Mouse (Mus musculus): ENCODE measurements around the gene Sec23a. TPM values are rescaled to one million over a fixed set of nuclear protein-coding genes. Genes with fewer than 3 reads are reported as not detected.

Gene Sec23a
- polyA plus RNA-seq, 1 experiment from 2014 or later, result 105 TPM

- Histone ChIP-seq H3K4me2 (ENCODE audit: low read depth) (no peak overlapping the region), H3K4me1 (ENCODE audit: control insufficient read depth, insufficient read depth, low read length) (no peaks in the 10 kb centered on the region), H3K27me3 (ENCODE audit: control insufficient read depth, insufficient read depth, low read length) (no peaks in the 10 kb centered on the region), H3K36me3 (ENCODE audit: control insufficient read depth, insufficient read depth, low read length) (no peaks in the 10 kb centered on the region), H3K4me3 (ENCODE audit: low read depth, low read length) (no peak overlapping the region), H3K9ac (ENCODE audit: low read length) (no peak overlapping the region), H3K9me3 (ENCODE audit: control insufficient read depth, low read length) (no peaks in the 10 kb centered on the region), H3K27ac (ENCODE audit: low read depth, low read length) (no peak overlapping the region)
- DNase-seq (ENCODE audit: low spot score) (no peak), ATAC-seq (ENCODE audit: insufficient read depth, low FRiP score, low TSS enrichment) (no peak)
- 81% methylated on average over 7 of the region's 7 CpGs for WGBS
Measured at GRCm38 (mm10) chr12:58956624-58957023, 55.2 kb downstream of the Sec23a start.

- 84% methylated on average over 7 of the region's 7 CpGs for WGBS
- Histone ChIP-seq H3K9ac (ENCODE audit: low read length) (no peak overlapping the region), H3K9me3 (ENCODE audit: control insufficient read depth, low read length) (no peaks in the 10 kb centered on the region), H3K4me1 (ENCODE audit: control insufficient read depth, insufficient read depth, low read length) (no peaks in the 10 kb centered on the region), H3K36me3 (ENCODE audit: control insufficient read depth, insufficient read depth, low read length) (no peaks in the 10 kb centered on the region), H3K27ac (ENCODE audit: low read depth, low read length) (no peak overlapping the region), H3K4me2 (ENCODE audit: low read depth) (no peak overlapping the region), H3K27me3 (ENCODE audit: control insufficient read depth, insufficient read depth, low read length) (no peaks in the 10 kb centered on the region), H3K4me3 (ENCODE audit: low read depth, low read length) (no peak overlapping the region)
- no peak for DNase-seq (ENCODE audit: low spot score)
- no peak for ATAC-seq (ENCODE audit: insufficient read depth, low FRiP score, low TSS enrichment)
Measured at GRCm38 (mm10) chr12:58956162-58956561, 55.7 kb downstream of the Sec23a start.

- H3K27me3 ChIP-seq (ENCODE audit: control insufficient read depth, insufficient read depth, low read length), result no peaks in the 10 kb centered on the region
- H3K9ac ChIP-seq (ENCODE audit: low read length), result no peak overlapping the region
- H3K9me3 ChIP-seq (ENCODE audit: control insufficient read depth, low read length), result no peaks in the 10 kb centered on the region
- no peak for ATAC-seq (ENCODE audit: insufficient read depth, low FRiP score, low TSS enrichment)
- no peak overlapping the region for H3K27ac ChIP-seq (ENCODE audit: low read depth, low read length)
- H3K36me3 ChIP-seq (ENCODE audit: control insufficient read depth, insufficient read depth, low read length), result no peaks in the 10 kb centered on the region
- no peak overlapping the region for H3K4me3 ChIP-seq (ENCODE audit: low read depth, low read length)
- H3K4me1 ChIP-seq (ENCODE audit: control insufficient read depth, insufficient read depth, low read length), result no peaks in the 10 kb centered on the region
- WGBS, result 91% methylated on average over 6 of the region's 6 CpGs
- no peak overlapping the region for H3K4me2 ChIP-seq (ENCODE audit: low read depth)
- no peak for DNase-seq (ENCODE audit: low spot score)
Measured at GRCm38 (mm10) chr12:58947879-58948278, 63.9 kb downstream of the Sec23a start.

- no peak overlapping the region for H3K4me3 ChIP-seq (ENCODE audit: low read depth, low read length)
- no peaks in the 10 kb centered on the region for H3K9me3 ChIP-seq (ENCODE audit: control insufficient read depth, low read length)
- no peak overlapping the region for H3K27ac ChIP-seq (ENCODE audit: low read depth, low read length)
- H3K27me3 ChIP-seq (ENCODE audit: control insufficient read depth, insufficient read depth, low read length), result no peaks in the 10 kb centered on the region
- WGBS, result 23% methylated on average over 4 of the region's 4 CpGs
- H3K4me1 ChIP-seq (ENCODE audit: control insufficient read depth, insufficient read depth, low read length), result no peaks in the 10 kb centered on the region
- peak; percentile 36 for DNase-seq (ENCODE audit: low spot score)
- ATAC-seq (ENCODE audit: insufficient read depth, low FRiP score, low TSS enrichment), result no peak
- no peak overlapping the region for H3K9ac ChIP-seq (ENCODE audit: low read length)
- no peaks in the 10 kb centered on the region for H3K36me3 ChIP-seq (ENCODE audit: control insufficient read depth, insufficient read depth, low read length)
- no peak overlapping the region for H3K4me2 ChIP-seq (ENCODE audit: low read depth)
Measured at GRCm38 (mm10) chr12:58947231-58947630, 64.6 kb downstream of the Sec23a start.

GRCm38 (mm10) chr12:58942544-58942943 lies 69.3 kb downstream of the Sec23a start:
- no peak for DNase-seq (ENCODE audit: low spot score)
- ATAC-seq (ENCODE audit: insufficient read depth, low FRiP score, low TSS enrichment), result no peak
- H3K9me3 ChIP-seq (ENCODE audit: control insufficient read depth, low read length), result no peaks in the 10 kb centered on the region
- WGBS, result 38% methylated on average over 4 of the region's 4 CpGs
- H3K4me2 ChIP-seq (ENCODE audit: low read depth), result no peak overlapping the region
- H3K9ac ChIP-seq (ENCODE audit: low read length), result no peak overlapping the region
- no peak overlapping the region for H3K4me3 ChIP-seq (ENCODE audit: low read depth, low read length)
- H3K4me1 ChIP-seq (ENCODE audit: control insufficient read depth, insufficient read depth, low read length), result no peaks in the 10 kb centered on the region
- H3K27me3 ChIP-seq (ENCODE audit: control insufficient read depth, insufficient read depth, low read length), result no peaks in the 10 kb centered on the region
- H3K27ac ChIP-seq (ENCODE audit: low read depth, low read length), result no peak overlapping the region
- no peaks in the 10 kb centered on the region for H3K36me3 ChIP-seq (ENCODE audit: control insufficient read depth, insufficient read depth, low read length)

DNA sequence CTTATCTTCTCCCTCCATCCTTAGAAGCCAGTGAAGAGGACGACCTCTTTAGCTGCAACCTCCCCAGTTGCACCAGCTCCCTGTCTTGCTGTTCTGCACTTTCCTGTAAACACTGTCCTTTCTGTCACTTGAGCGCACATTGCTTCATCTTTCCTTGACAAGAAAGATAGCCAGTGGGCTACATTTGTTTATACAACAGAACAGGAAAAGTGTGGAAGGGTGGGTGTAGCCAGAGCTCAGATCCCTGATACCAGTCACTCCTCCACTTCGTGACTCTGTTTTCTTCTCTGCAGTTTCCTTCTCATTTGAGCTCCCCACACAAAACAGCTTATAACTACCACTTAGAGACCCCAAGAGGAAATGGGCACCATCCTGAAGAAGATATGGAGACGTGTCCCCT lies 77.2 kb downstream of the Sec23a start:
- Histone ChIP-seq H3K4me1 (ENCODE audit: control insufficient read depth, insufficient read depth, low read length) (no peaks in the 10 kb centered on the region), H3K4me3 (ENCODE audit: low read depth, low read length) (no peak overlapping the region), H3K27me3 (ENCODE audit: control insufficient read depth, insufficient read depth, low read length) (no peaks in the 10 kb centered on the region), H3K36me3 (ENCODE audit: control insufficient read depth, insufficient read depth, low read length) (no peaks in the 10 kb centered on the region), H3K4me2 (ENCODE audit: low read depth) (no peak overlapping the region), H3K9ac (ENCODE audit: low read length) (no peak overlapping the region), H3K9me3 (ENCODE audit: control insufficient read depth, low read length) (no peaks in the 10 kb centered on the region), H3K27ac (ENCODE audit: low read depth, low read length) (no peak overlapping the region)
- DNase-seq (ENCODE audit: low spot score) (no peak), ATAC-seq (ENCODE audit: insufficient read depth, low FRiP score, low TSS enrichment) (no peak)
- 75% methylated on average over 4 of the region's 4 CpGs for WGBS

GRCm38 (mm10) chr12:58924996-58925395 lies 86.8 kb downstream of the Sec23a start:
- H3K27ac ChIP-seq (ENCODE audit: low read depth, low read length), result no peak overlapping the region
- ATAC-seq (ENCODE audit: insufficient read depth, low FRiP score, low TSS enrichment) (no peak), DNase-seq (ENCODE audit: low spot score) (no peak)
- 90% methylated on average over 15 of the region's 15 CpGs for WGBS
- no peaks in the 10 kb centered on the region for H3K27me3 ChIP-seq (ENCODE audit: control insufficient read depth, insufficient read depth, low read length)
- no peaks in the 10 kb centered on the region for H3K4me1 ChIP-seq (ENCODE audit: control insufficient read depth, insufficient read depth, low read length)
- H3K9ac ChIP-seq (ENCODE audit: low read length), result no peak overlapping the region
- no peaks in the 10 kb centered on the region for H3K36me3 ChIP-seq (ENCODE audit: control insufficient read depth, insufficient read depth, low read length)
- H3K4me2 ChIP-seq (ENCODE audit: low read depth), result no peak overlapping the region
- H3K4me3 ChIP-seq (ENCODE audit: low read depth, low read length), result no peak overlapping the region
- H3K9me3 ChIP-seq (ENCODE audit: control insufficient read depth, low read length), result no peaks in the 10 kb centered on the region

- Histone ChIP-seq H3K27me3 (ENCODE audit: control insufficient read depth, insufficient read depth, low read length) (no peaks in the 10 kb centered on the region), H3K4me1 (ENCODE audit: control insufficient read depth, insufficient read depth, low read length) (no peaks in the 10 kb centered on the region), H3K9me3 (ENCODE audit: control insufficient read depth, low read length) (no peaks in the 10 kb centered on the region), H3K4me2 (ENCODE audit: low read depth) (no peak overlapping the region), H3K36me3 (ENCODE audit: control insufficient read depth, insufficient read depth, low read length) (no peaks in the 10 kb centered on the region), H3K4me3 (ENCODE audit: low read depth, low read length) (no peak overlapping the region), H3K9ac (ENCODE audit: low read length) (no peak overlapping the region), H3K27ac (ENCODE audit: low read depth, low read length) (no peak overlapping the region)
- ATAC-seq (ENCODE audit: insufficient read depth, low FRiP score, low TSS enrichment), result no peak
- DNase-seq (ENCODE audit: low spot score), result peak; percentile 32
- 78% methylated on average over 3 of the region's 3 CpGs for WGBS
Measured at GRCm38 (mm10) chr12:58924025-58924424, 87.8 kb downstream of the Sec23a start.

DNA sequence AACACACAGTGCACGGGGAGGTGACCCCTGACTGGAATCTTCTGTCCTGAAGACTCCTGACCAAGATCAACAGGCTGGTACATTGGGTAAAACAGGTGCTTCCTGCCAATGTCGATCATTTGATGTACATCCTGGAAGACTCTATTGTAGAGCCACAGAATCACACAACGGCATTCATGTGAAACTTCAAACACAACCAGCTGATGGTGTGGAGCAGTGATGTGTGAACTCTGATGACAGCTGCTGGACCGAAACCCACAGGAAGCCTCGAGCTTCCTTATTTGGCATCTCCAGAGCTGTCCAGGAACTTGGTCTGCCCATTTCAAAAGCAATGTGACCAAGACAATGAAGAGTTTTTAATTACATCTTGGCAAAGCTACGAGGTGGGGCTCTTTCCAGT lies 91.0 kb downstream of the Sec23a start:
- Histone ChIP-seq H3K36me3 (ENCODE audit: control insufficient read depth, insufficient read depth, low read length) (no peaks in the 10 kb centered on the region), H3K9me3 (ENCODE audit: control insufficient read depth, low read length) (no peaks in the 10 kb centered on the region), H3K27me3 (ENCODE audit: control insufficient read depth, insufficient read depth, low read length) (no peaks in the 10 kb centered on the region), H3K9ac (ENCODE audit: low read length) (no peak overlapping the region), H3K4me2 (ENCODE audit: low read depth) (no peak overlapping the region), H3K4me3 (ENCODE audit: low read depth, low read length) (no peak overlapping the region), H3K27ac (ENCODE audit: low read depth, low read length) (no peak overlapping the region), H3K4me1 (ENCODE audit: control insufficient read depth, insufficient read depth, low read length) (no peaks in the 10 kb centered on the region)
- DNase-seq (ENCODE audit: low spot score) (no peak), ATAC-seq (ENCODE audit: insufficient read depth, low FRiP score, low TSS enrichment) (no peak)
- 81% methylated on average over 6 of the region's 6 CpGs for WGBS

Measured in neural tube, embryonic 11.5 days (tissue).